In genomic region chr2:130639276-130639675, GRCm38 (mm10) we compare ENCODE assay signal across 13 mouse cellular contexts. TPM values are rescaled to one million over a fixed set of nuclear protein-coding genes. Genes with fewer than 3 reads are reported as not detected.
DNase-seq lines count a peak whose midpoint lies in the region; TF ChIP-seq lines count a peak whose summit lies in the region.
"Had no signal": no experiment of that assay in that cellular context is flagged by ENCODE, and none has a peak within 500 bp of the region (broad histone marks: within the 10 kb centered on the region; RNA-seq: fewer than 3 reads in every experiment).

No protein-coding gene starts in this region.

- intact Hi-C loops in gastrocnemius, postnatal 14 days (cut with DNase I; ENCODE audit: low total_unique reads) = no loop called here

- peak; percentile 39 for DNase-seq in cerebellum, adult 9-11 months
- no peak for DNase-seq in cerebellum, adult 11-12 months
- DNase-seq in ES-E14 (ENCODE audit: low read depth, low spot score) = no peak
- peak; percentile 51 for DNase-seq in kidney, adult 18-20 months
- peak; percentile 59 to 80 for DNase-seq in kidney, postnatal 25 days
- no peak for DNase-seq in testis, postnatal 14 days (ENCODE audit: low spot score)
- DNase-seq in right cerebral cortex, postnatal 10 days (ENCODE audit: low spot score in 2 of 2) = no peak
- DNase-seq in gastrocnemius, postnatal 14 days = no peak
- DNase-seq: cerebellum, adult 11 months; gastrocnemius, postnatal 10 days; layer of hippocampus, adult 9-11 months had no signal

- no peak overlapping the region for H3K9ac ChIP-seq in ES-E14 (ENCODE audit: insufficient read depth, low read depth, low read length, poor library complexity, severe bottlenecking)
- H3K9ac ChIP-seq: hindbrain, embryonic 12.5 days; liver, embryonic 15.5 days had no signal

- H3K36me3 ChIP-seq in ES-E14 (ENCODE audit: control insufficient read depth, insufficient read depth, low read length, poor library complexity, severe bottlenecking) = no peaks in the 10 kb centered on the region
- H3K36me3 ChIP-seq: hindbrain, embryonic 12.5 days had no signal

- in situ Hi-C loops in ES-E14 (cut with MboI; ENCODE audit: low sequenced_read_pairs in 2 of 2, unreplicated experiment in 2 of 2) = no loop called here

- no peak overlapping the region for H3K4me3 ChIP-seq in ES-E14 (ENCODE audit: insufficient read depth in 1 of 2, low read depth in 1 of 2, low read length in 2 of 2, poor library complexity in 1 of 2, severe bottlenecking in 1 of 2)
- H3K4me3 ChIP-seq: hindbrain, embryonic 12.5 days; liver, embryonic 15.5 days had no signal

- no peak overlapping the region for H3K27ac ChIP-seq in ES-E14 (ENCODE audit: insufficient read depth, low read depth, low read length, poor library complexity, severe bottlenecking)
- H3K27ac ChIP-seq: hindbrain, embryonic 12.5 days had no signal

- no peaks in the 10 kb centered on the region for H3K9me3 ChIP-seq in ES-E14 (ENCODE audit: control insufficient read depth, insufficient read depth, low read depth, low read length)
- H3K9me3 ChIP-seq: hindbrain, embryonic 12.5 days; liver, embryonic 15.5 days had no signal

- H3K4me1 ChIP-seq in ES-E14 (ENCODE audit: control insufficient read depth in 2 of 2, insufficient read depth in 2 of 2, low read length in 2 of 2, poor library complexity in 1 of 2) = peaks cover 2 to 20% of the 10 kb centered on the region in 2 experiments; a peak in 2 of 4 replicates

TF ChIP-seq in ES-E14, 5 proteins besides CTCF, POLR2A, EP300 and RAD21:
- TF ChIP-seq HCFC1 (IDR thresholded peaks at IDR 0.05; ENCODE audit: borderline replicate concordance, insufficient read depth, low read length) (no peak), ZC3H11A (IDR thresholded peaks at IDR 0.05; ENCODE audit: borderline replicate concordance, low read depth, low read length) (no peak), CHD2 (IDR thresholded peaks at IDR 0.05; ENCODE audit: low read depth, low read length) (peak; percentile 37; the same call in 1 of the 2 replicates)

RNA-seq across cellular contexts. Expression of gene Lzts3, which starts 3.3 kb away (rescaled TPM):
- total RNA-seq in ES-E14 (2012; rRNA removed) = 3.4 and 4.4 TPM in 2 replicates
- total RNA-seq in gastrocnemius, postnatal 14 days (2021) = 1 to 10 TPM; 1.7 to 2.5 TPM

RNA-seq across cellular contexts. Expression of gene Ubox5, which starts 9.4 kb away (rescaled TPM):
- 5.0 and 5.8 TPM in 2 replicates for total RNA-seq in ES-E14 (2012; rRNA removed)
- 1 to 10 TPM; 3.8 to 5.2 TPM for total RNA-seq in gastrocnemius, postnatal 14 days (2021)

RNA-seq across cellular contexts. Expression of gene Fastkd5, which starts 9.4 kb away (rescaled TPM):
- 22.0 and 22.2 TPM in 2 replicates for total RNA-seq in ES-E14 (2012; rRNA removed)
- 1 to 10 TPM; 5.4 to 6.1 TPM for total RNA-seq in gastrocnemius, postnatal 14 days (2021)

RNA-seq across cellular contexts. Expression of gene Ddrgk1, which starts 25.2 kb away (rescaled TPM):
- total RNA-seq in ES-E14 (2012; rRNA removed) = 60.1 and 62.4 TPM in 2 replicates
- total RNA-seq in gastrocnemius, postnatal 14 days (2021) = 10 to 100 TPM; 70.0 to 74.8 TPM

RNA-seq across cellular contexts. Expression of gene Itpa, which starts 28.1 kb away (rescaled TPM):
- 55.0 and 83.4 TPM in 2 replicates for total RNA-seq in ES-E14 (2012; rRNA removed)
- total RNA-seq in gastrocnemius, postnatal 14 days (2021) = 10 to 100 TPM; 10.7 to 12.5 TPM

Comparison
In these comparisons a context has a peak if more than half of its experiments do, and no peak if none do; other contexts are left out.
1. DNase-seq: peak in cerebellum, adult 9-11 months (single experiment), kidney, adult 18-20 months (single experiment) and kidney, postnatal 25 days (2 of 2); none in cerebellum, adult 11-12 months (single experiment), ES-E14 (single experiment), testis, postnatal 14 days (single experiment), right cerebral cortex, postnatal 10 days (0 of 2) and gastrocnemius, postnatal 14 days (single experiment).